Mouse (Mus musculus): ENCODE results near the gene Gm44502. TPM values are rescaled to one million over a fixed set of nuclear protein-coding genes. Genes with fewer than 3 reads are reported as not detected.
A peak's percentile ranks its signal among the peaks of the same experiment; 100 is the strongest.

Gm44502 gene
- polyA plus RNA-seq, 1 experiment from 2014 or later = 0.90 TPM

DNA sequence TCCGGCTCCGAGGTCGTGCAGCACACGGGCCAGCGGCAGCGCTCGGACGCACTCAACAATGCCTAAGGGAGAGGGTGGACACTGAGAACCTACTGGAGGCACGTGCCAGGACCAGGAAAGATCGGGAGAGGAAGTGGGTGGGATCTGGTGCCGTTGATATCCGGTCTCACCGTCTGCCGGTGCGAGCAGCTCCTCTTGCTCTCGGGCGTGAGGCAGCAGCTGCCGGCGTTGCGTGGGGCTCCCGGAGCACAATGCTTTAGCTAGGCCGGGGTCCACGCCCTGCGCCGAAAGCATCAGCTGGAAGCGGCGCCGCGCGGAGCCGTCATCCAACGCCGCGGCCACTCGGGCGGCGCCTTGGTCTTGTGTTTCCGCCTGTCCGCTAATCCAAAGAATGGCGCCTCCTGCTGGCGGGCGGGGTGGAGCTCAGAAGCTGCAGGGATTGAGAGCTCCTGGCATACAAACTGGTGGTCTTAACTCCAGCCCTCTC lies 55.7 kb downstream of the Gm44502 start, which contains the start of gene Sco2:
Sco2 (minus strand) TSS at position 85 of the 487 bp plus-strand sequence.
- Histone ChIP-seq H3K36me3 (peaks cover 41% of the 10 kb centered on the region), H3K4me2 (peak within 1 kb of the TSS; percentile 90), H3K4me1 (peaks cover 36% of the 10 kb centered on the region), H3K9ac (peak within 1 kb of the TSS; percentile 88), H3K27me3 (replicated peaks) (peaks cover 35% of the 10 kb centered on the region), H3K4me3 (peak within 1 kb of the TSS; percentile 75), H3K9me3 (no peaks in the 10 kb centered on the region), H3K27ac (replicated peaks) (peak within 1 kb of the TSS; percentile 94)
- under 1% methylated on average over 42 of the region's 42 CpGs for WGBS
- ATAC-seq (ENCODE audit: extremely low read depth, insufficient number of reproducible peaks, low FRiP score, low TSS enrichment) = peak; percentile 47

DNA sequence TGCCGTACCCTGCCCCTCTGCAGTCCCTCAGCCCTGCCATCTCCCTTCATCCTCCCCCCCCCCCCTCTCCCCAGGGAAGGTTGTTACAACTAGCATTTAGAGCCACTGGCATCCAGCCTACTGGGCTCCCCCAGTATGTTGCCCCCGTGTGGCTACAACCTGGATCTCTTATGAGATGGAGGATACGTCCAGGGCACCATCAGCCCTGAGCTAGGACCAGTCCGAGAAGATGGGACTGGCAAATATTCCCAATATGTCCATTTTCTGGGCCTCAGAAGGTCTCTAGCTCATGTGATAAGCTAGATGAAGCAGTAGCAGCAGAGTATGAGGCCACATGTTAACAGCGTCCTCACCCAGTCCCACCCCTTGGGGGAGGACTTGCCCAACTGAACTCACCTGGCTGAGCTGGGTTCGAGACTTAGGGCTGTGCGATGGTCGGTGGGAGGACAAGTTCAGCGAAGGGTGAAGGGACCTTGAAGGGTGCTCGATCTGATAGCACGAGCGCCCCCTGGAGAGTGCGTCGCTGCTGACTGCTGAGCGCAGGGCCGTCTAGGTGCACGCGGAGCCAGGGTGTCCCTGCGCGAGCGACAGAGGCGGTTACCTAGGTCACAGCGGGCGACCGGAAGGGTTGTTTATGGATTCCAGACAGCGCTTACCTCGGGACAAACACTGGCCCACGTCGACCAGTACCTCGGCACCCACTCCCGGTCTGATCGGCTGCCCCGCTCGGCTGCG lies 56.3 kb downstream of the Gm44502 start:
- Histone ChIP-seq H3K9me3 (no peaks in the 10 kb centered on the region), H3K27me3 (replicated peaks) (peaks cover 29% of the 10 kb centered on the region), H3K36me3 (peaks cover 47% of the 10 kb centered on the region), H3K9ac (peak overlapping the region; percentile 88), H3K27ac (replicated peaks) (peak overlapping the region; percentile 94), H3K4me3 (peak overlapping the region; percentile 75), H3K4me1 (peaks cover 30% of the 10 kb centered on the region), H3K4me2 (peak overlapping the region; percentile 90)
- WGBS = 2% methylated on average over 35 of the region's 35 CpGs
- ATAC-seq (ENCODE audit: extremely low read depth, insufficient number of reproducible peaks, low FRiP score, low TSS enrichment) = peak; percentile 68

DNA sequence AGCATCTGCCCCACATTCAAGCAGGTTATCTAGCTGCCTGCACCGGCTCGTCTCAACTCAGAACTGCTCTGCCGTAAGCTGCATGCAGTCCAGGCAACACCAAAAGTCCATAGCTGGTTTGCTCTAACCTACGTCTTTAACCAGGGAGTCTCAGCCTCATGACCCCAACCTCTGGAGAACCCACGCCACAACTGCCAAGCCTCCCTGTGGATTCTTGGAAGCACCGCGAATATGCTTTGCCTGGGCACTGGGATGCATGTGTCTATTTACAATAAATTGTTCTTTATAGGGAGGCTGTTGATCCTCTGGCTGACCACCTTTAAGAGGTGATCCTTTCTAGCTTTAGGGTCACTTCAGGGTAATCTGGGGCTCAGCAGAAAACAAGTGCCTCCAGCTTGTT lies 57.0 kb downstream of the Gm44502 start:
- peak overlapping the region; percentile 90 for H3K4me2 ChIP-seq
- ATAC-seq (ENCODE audit: extremely low read depth, insufficient number of reproducible peaks, low FRiP score, low TSS enrichment) = no peak
- H3K4me3 ChIP-seq = peak overlapping the region; percentile 75
- H3K27me3 ChIP-seq (replicated peaks) = peaks cover 22% of the 10 kb centered on the region
- peaks cover 24% of the 10 kb centered on the region for H3K4me1 ChIP-seq
- H3K27ac ChIP-seq (replicated peaks) = peak overlapping the region; percentile 94
- 78% methylated on average over 7 of the region's 7 CpGs for WGBS
- no peaks in the 10 kb centered on the region for H3K9me3 ChIP-seq
- H3K36me3 ChIP-seq = peaks cover 53% of the 10 kb centered on the region
- peak overlapping the region; percentile 88 for H3K9ac ChIP-seq

DNA sequence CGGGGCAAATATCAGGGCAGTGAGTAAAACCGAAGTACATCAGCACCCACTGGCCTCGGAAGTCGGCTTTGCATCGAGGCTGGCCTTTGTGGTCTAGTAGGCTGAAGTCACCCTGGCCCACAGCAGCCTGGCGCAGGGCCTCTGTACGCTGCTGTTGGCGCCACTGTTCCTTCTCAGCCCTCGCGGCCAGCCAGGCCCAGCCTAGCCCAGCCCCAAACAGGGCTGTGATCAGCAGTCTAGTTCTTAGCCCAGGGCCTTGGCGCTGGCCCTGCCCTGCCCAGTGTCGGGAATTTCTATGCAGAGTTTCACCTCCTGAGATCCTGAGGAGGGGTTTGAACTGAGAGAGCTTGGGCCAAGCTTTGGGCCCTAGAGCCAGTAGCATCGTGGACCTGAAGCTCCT lies 57.4 kb downstream of the Gm44502 start:
- no peak overlapping the region for H3K4me3 ChIP-seq
- 88% methylated on average over 13 of the region's 13 CpGs for WGBS
- peaks cover 20% of the 10 kb centered on the region for H3K4me1 ChIP-seq
- H3K27me3 ChIP-seq (replicated peaks) = peaks cover 17% of the 10 kb centered on the region
- no peak overlapping the region for H3K27ac ChIP-seq (replicated peaks)
- ATAC-seq (ENCODE audit: extremely low read depth, insufficient number of reproducible peaks, low FRiP score, low TSS enrichment) = no peak
- peaks cover 58% of the 10 kb centered on the region for H3K36me3 ChIP-seq
- H3K9ac ChIP-seq = peak overlapping the region; percentile 11; the same call in 1 of the 2 replicates
- no peak overlapping the region for H3K4me2 ChIP-seq
- no peaks in the 10 kb centered on the region for H3K9me3 ChIP-seq

Other genes starting within 250 kb of the Gm44502 start
- gene Plxnb2, start 248.9 kb downstream of the Gm44502 start, polyA plus RNA-seq (2015; fragmentation: Nextera tagmentation; extraction: Ambion mirVana) = 84.6 and 99.0 TPM in 2 replicates
- 17.4 and 17.9 TPM in 2 replicates for gene Dennd6b, start 233.2 kb downstream of the Gm44502 start, polyA plus RNA-seq (2015; fragmentation: Nextera tagmentation; extraction: Ambion mirVana)
- 20.5 and 20.8 TPM in 2 replicates for gene Ppp6r2, start 218.1 kb downstream of the Gm44502 start, polyA plus RNA-seq (2015; fragmentation: Nextera tagmentation; extraction: Ambion mirVana)
- gene Sbf1, start 114.4 kb downstream of the Gm44502 start, polyA plus RNA-seq (2015; fragmentation: Nextera tagmentation; extraction: Ambion mirVana) = 34.3 and 38.3 TPM in 2 replicates
- 0.66 and 0.85 TPM in 2 replicates for gene Adm2, start 107.0 kb downstream of the Gm44502 start, polyA plus RNA-seq (2015; fragmentation: Nextera tagmentation; extraction: Ambion mirVana)
- gene Miox, start 95.3 kb downstream of the Gm44502 start, polyA plus RNA-seq (2015; fragmentation: Nextera tagmentation; extraction: Ambion mirVana) = 0.34 TPM in 1 of 2 replicates, not detected in the other
- gene Lmf2, start 74.0 kb downstream of the Gm44502 start, polyA plus RNA-seq (2015; fragmentation: Nextera tagmentation; extraction: Ambion mirVana) = 43.8 and 46.2 TPM in 2 replicates
- gene Ncaph2, start 74.0 kb downstream of the Gm44502 start, polyA plus RNA-seq (2015; fragmentation: Nextera tagmentation; extraction: Ambion mirVana) = 94.1 and 109 TPM in 2 replicates
- 7.1 and 7.2 TPM in 2 replicates for gene Sco2, start 55.9 kb downstream of the Gm44502 start, polyA plus RNA-seq (2015; fragmentation: Nextera tagmentation; extraction: Ambion mirVana)
- gene Tymp, start 52.7 kb downstream of the Gm44502 start, polyA plus RNA-seq (2015; fragmentation: Nextera tagmentation; extraction: Ambion mirVana) = 0.99 and 1.0 TPM in 2 replicates
- 0.28 and 0.76 TPM in 2 replicates for gene Odf3b, start 50.4 kb downstream of the Gm44502 start, polyA plus RNA-seq (2015; fragmentation: Nextera tagmentation; extraction: Ambion mirVana)
- gene Klhdc7b, start 44.8 kb downstream of the Gm44502 start, polyA plus RNA-seq (2015; fragmentation: Nextera tagmentation; extraction: Ambion mirVana) = 0.04 TPM in 1 of 2 replicates, not detected in the other
- not detected in 2 replicates for gene Syce3, start 19.2 kb downstream of the Gm44502 start, polyA plus RNA-seq (2015; fragmentation: Nextera tagmentation; extraction: Ambion mirVana)
- 139 and 147 TPM in 2 replicates for gene Cpt1b, start 3.8 kb downstream of the Gm44502 start, polyA plus RNA-seq (2015; fragmentation: Nextera tagmentation; extraction: Ambion mirVana)
- 2.4 and 3.0 TPM in 2 replicates for gene C730034F03Rik, start 107 bp downstream of the Gm44502 start, polyA plus RNA-seq (2015; fragmentation: Nextera tagmentation; extraction: Ambion mirVana)
- gene Chkb, start 212 bp upstream of the Gm44502 start, polyA plus RNA-seq (2015; fragmentation: Nextera tagmentation; extraction: Ambion mirVana) = 65.1 and 71.5 TPM in 2 replicates
- gene Mapk8ip2, start 24.2 kb upstream of the Gm44502 start, polyA plus RNA-seq (2015; fragmentation: Nextera tagmentation; extraction: Ambion mirVana) = 0.27 and 0.45 TPM in 2 replicates
- gene Arsa, start 47.7 kb upstream of the Gm44502 start, polyA plus RNA-seq (2015; fragmentation: Nextera tagmentation; extraction: Ambion mirVana) = 15.1 and 15.3 TPM in 2 replicates
- 1.7 and 2.0 TPM in 2 replicates for gene Shank3, start 69.9 kb upstream of the Gm44502 start, polyA plus RNA-seq (2015; fragmentation: Nextera tagmentation; extraction: Ambion mirVana)
- 0.24 and 0.33 TPM in 2 replicates for gene Acr, start 138.6 kb upstream of the Gm44502 start, polyA plus RNA-seq (2015; fragmentation: Nextera tagmentation; extraction: Ambion mirVana)
- gene Rabl2, start 162.2 kb upstream of the Gm44502 start, polyA plus RNA-seq (2015; fragmentation: Nextera tagmentation; extraction: Ambion mirVana) = 19.2 and 21.4 TPM in 2 replicates